Mouse (Mus musculus) ES-Bruce4 (cell line): ENCODE data around the gene Ttll9. TPM values are rescaled to one million over a fixed set of nuclear protein-coding genes. Genes with fewer than 3 reads are reported as not detected.

ENCODE experiments used
- H3K27ac ChIP-seq: 2 replicates; pipeline ENCODE4 v1.5.1; 2012; ENCODE audit warnings: low read length, inconsistent platforms; ENCODE audit not compliant: insufficient read depth
- H3K27me3 ChIP-seq: 2 replicates; pipeline ENCODE4 v1.6.1; 2012; ENCODE audit warnings: mild to moderate bottlenecking, low read length, inconsistent platforms; ENCODE audit not compliant: control insufficient read depth, poor library complexity, insufficient read depth, severe bottlenecking
- H3K36me3 ChIP-seq: 2 replicates; pipeline ENCODE4 v1.6.1; 2012; ENCODE audit warnings: inconsistent platforms, mild to moderate bottlenecking, low read length, moderate library complexity; ENCODE audit not compliant: control insufficient read depth, poor library complexity, insufficient read depth, severe bottlenecking
- H3K4me1 ChIP-seq: one replicate; pipeline ENCODE4 v1.8.1; 2011; ENCODE audit warnings: low read length; ENCODE audit not compliant: control insufficient read depth, insufficient read depth
- H3K4me3 ChIP-seq: 2 replicates; pipeline ENCODE4 v1.5.1; 2011; ENCODE audit warnings: low read depth, mild to moderate bottlenecking, low read length
- H3K9ac ChIP-seq: 2 replicates; pipeline ENCODE4 v1.6.1; 2012; ENCODE audit warnings: low read depth, mild to moderate bottlenecking, inconsistent platforms; ENCODE audit not compliant: poor library complexity, severe bottlenecking
- H3K9me3 ChIP-seq: replicated peaks from 2 replicates; pipeline ENCODE4 v1.6.1; 2012; ENCODE audit warnings: mild to moderate bottlenecking, low read length, inconsistent platforms; ENCODE audit not compliant: control insufficient read depth, poor library complexity, insufficient read depth, severe bottlenecking
- CTCF ChIP-seq: IDR thresholded peaks from one replicate; pipeline ENCODE4 v1.8.1; 2011; ENCODE audit warnings: low read depth, low read length
- EP300 ChIP-seq: IDR thresholded peaks from 2 replicates; pipeline ENCODE4 v1.6.1; 2011; ENCODE audit warnings: low read depth, low read length; ENCODE audit not compliant: insufficient read depth
- POLR2A ChIP-seq: IDR thresholded peaks from one replicate; pipeline ENCODE4 v1.8.1; 2011; ENCODE audit warnings: low read length; ENCODE audit not compliant: insufficient read depth
- polyA plus RNA-seq: library from polyadenylated mRNA; stranded (reverse); fragments of >200 nt; gene quantifications from 2 replicates; pipeline ENCODE4 v1.2.4, GENCODE M21; 2011; ENCODE audit warnings: low read depth; ENCODE audit not compliant: missing spikeins, insufficient read depth, insufficient read length

Gene Ttll9
- polyA plus RNA-seq, 1 experiment, result 2.1 TPM

DNA sequence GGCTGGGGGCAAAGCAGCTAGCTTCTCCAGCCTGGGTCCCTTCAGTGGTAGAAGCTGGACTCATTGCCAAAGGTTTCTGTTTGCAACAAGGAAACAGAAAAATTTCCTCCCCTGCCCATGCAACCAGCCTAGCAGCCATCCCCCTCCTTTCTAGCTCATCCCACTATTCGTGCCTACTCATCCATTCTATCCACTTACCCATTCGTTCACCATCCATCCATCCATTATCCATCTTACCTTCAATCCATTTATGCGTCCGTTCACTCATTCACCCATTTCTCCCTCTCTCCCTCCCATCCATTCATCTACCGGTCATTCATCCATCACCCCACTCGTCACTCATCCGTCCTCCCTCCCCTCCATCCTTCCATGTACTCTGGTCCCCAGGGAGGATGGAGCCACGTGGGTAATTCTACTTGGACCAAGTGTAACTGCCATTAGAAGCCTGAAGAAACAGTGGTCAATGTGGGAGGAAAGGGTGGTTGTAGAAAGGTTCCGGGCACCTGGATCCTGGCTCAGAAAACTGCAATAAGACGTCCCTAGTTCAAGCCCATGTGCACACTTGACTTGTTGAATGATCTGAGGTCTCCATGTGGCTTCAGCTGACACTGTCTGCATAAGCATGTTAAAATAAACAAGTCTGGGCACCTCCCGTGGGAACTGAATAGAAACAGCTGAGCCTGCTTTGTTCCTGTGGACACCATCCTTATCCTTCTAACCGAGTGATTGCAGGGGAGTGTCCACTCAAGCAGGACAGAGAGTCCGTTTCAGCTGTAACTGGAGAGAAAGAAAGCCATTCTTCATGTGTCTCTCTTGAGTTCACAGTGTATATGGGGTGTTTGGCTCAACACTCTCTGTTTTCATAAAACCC lies 10.2 kb upstream of the Ttll9 start:
- Histone ChIP-seq H3K9me3 (no peaks in the 10 kb centered on the region), H3K9ac (peak overlapping the region; percentile 82), H3K27ac (no peak overlapping the region), H3K4me3 (peak overlapping the region; percentile 54), H3K4me1 (peaks cover 2% of the 10 kb centered on the region), H3K27me3 (peaks cover 4% of the 10 kb centered on the region; the same call in 1 of the 2 replicates), H3K36me3 (no peaks in the 10 kb centered on the region)
- no peak for TF ChIP-seq POLR2A
- TF ChIP-seq CTCF, result no peak
- TF ChIP-seq EP300, result no peak

DNA sequence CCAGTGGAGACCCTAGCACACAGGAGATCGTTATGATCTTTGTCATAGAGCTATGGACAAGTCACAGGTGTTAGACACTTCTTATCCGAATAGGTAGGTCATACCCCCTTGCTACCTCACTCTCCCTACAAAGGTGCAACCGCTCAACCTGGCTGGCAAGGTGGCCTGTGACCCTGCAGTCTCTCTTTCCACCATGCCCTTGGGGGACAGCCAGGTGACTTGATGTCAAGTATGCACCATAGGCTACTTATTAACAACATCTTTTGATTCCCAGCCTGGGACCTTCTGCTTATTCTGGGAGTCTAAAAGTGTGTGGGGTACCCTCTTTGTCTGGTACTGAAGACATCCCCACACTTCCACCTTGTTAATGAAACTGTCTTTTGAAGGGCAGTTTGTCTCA lies 4.2 kb upstream of the Ttll9 start:
- no peaks in the 10 kb centered on the region for H3K27me3 ChIP-seq
- peaks cover 5% of the 10 kb centered on the region for H3K9me3 ChIP-seq
- H3K27ac ChIP-seq, result no peak overlapping the region
- no peak overlapping the region for H3K4me3 ChIP-seq
- TF ChIP-seq EP300 (no peak), CTCF (no peak), POLR2A (no peak)
- no peaks in the 10 kb centered on the region for H3K36me3 ChIP-seq
- no peak overlapping the region for H3K9ac ChIP-seq
- peaks cover 2% of the 10 kb centered on the region for H3K4me1 ChIP-seq

DNA sequence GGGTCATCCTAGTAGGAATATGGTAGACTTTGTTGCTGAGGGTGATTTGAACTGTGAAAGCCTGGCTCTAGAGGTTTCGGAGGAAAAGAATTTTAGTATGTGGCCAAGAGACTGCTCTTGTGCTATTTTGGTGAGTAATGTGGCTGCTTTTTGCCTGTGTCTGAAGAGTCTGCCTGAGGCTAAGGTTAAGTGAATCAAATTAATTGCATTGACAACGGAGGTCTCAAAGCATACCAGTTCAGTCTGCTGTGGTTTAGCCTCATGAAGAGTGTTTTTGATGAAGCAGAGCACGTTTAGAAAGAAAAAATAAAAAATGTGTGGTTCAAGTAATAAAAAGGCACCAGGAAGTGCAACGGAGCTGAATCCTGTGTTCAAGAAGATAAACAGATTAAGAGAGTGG lies 3.3 kb downstream of the Ttll9 start:
- no peak overlapping the region for H3K9ac ChIP-seq
- TF ChIP-seq EP300 (no peak), CTCF (no peak), POLR2A (no peak)
- H3K27me3 ChIP-seq, result no peaks in the 10 kb centered on the region
- H3K36me3 ChIP-seq, result no peaks in the 10 kb centered on the region
- H3K4me3 ChIP-seq, result no peak overlapping the region
- peaks cover 22% of the 10 kb centered on the region for H3K9me3 ChIP-seq
- H3K27ac ChIP-seq, result no peak overlapping the region
- no peaks in the 10 kb centered on the region for H3K4me1 ChIP-seq

DNA sequence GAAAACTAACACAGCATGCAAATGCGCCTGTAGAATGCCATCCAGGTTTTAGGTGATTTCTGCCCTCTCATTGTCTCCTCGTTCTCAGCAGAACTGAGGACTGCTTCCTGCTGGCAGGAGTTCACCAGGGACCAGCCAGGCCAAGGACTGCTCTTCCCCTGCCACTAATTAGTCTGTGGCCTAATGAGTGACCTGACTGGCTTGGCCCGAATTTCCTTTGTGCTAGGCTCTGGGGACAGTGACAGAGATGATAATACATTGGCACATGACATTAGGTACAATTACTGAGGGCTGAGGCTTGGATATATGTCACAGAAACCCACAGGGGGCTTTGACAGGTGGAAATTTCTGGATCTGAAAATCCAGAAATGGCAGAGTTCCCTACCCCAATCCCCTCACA lies 14.7 kb downstream of the Ttll9 start:
- no peak overlapping the region for H3K9ac ChIP-seq
- no peaks in the 10 kb centered on the region for H3K36me3 ChIP-seq
- H3K4me1 ChIP-seq, result no peaks in the 10 kb centered on the region
- H3K27me3 ChIP-seq, result no peaks in the 10 kb centered on the region
- no peak overlapping the region for H3K27ac ChIP-seq
- H3K4me3 ChIP-seq, result no peak overlapping the region
- no peaks in the 10 kb centered on the region for H3K9me3 ChIP-seq
- TF ChIP-seq EP300, result no peak

DNA sequence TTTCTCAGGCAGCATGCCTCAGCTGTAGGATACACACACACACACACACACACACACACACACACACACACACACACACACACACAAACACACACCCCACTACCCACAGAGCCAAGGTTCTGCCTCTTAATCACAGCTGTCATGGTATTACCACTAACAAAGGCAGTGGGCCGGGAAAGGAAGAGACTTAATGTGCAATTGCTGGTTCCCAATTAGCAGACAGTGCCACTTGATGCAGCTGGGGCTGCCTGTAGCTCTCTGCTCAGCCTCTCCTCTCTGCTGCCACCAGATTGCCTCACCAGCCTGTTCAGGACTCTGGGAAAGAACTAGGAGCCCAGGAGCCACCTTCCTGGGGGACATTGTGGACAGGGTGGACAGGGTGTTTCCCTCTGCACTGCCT lies 23.3 kb downstream of the Ttll9 start:
- Histone ChIP-seq H3K27me3 (no peaks in the 10 kb centered on the region), H3K4me3 (no peak overlapping the region), H3K9ac (no peak overlapping the region), H3K27ac (no peak overlapping the region), H3K36me3 (no peaks in the 10 kb centered on the region), H3K4me1 (no peaks in the 10 kb centered on the region), H3K9me3 (no peaks in the 10 kb centered on the region)
- no peak for TF ChIP-seq CTCF
- TF ChIP-seq POLR2A, result no peak
- no peak for TF ChIP-seq EP300

DNA sequence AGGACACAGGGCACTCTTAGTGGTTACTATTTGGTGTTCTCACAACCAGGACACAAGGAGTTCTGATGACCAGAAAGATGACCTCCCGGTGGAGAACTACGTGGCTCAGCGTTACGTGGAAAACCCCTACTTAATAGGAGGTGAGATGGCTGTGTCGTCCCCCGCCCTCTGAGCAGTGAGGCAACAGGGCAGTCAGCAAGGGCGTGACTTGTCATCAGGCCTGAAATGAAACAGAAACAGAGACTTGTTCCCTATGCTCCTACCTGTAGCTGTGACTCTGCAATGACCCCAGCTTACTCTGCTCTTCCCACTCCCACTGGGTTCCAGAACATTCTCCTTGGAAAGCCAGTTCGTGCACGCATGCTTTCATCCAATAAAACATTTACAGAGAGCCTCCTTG lies 29.2 kb downstream of the Ttll9 start:
- Histone ChIP-seq H3K9me3 (no peaks in the 10 kb centered on the region), H3K4me1 (no peaks in the 10 kb centered on the region), H3K9ac (no peak overlapping the region), H3K4me3 (no peak overlapping the region), H3K27me3 (no peaks in the 10 kb centered on the region), H3K27ac (no peak overlapping the region), H3K36me3 (no peaks in the 10 kb centered on the region)
- TF ChIP-seq POLR2A (no peak), EP300 (no peak), CTCF (no peak)
